Mouse (Mus musculus) intestine, embryonic 16.5 days (tissue): ENCODE data around the gene Fhod1. TPM values are rescaled to one million over a fixed set of nuclear protein-coding genes. Genes with fewer than 3 reads are reported as not detected.
A peak's percentile ranks its signal among the peaks of the same experiment; 100 is the strongest.

Source experiments
- ATAC-seq: fragments of 200-750 bp; cut with Nextera tagmentation; 2 replicates; pipeline ENCODE4 v1.8.0; 2017; ENCODE audit warnings: moderate TSS enrichment, moderate library complexity
- H3K27ac ChIP-seq: fragments of 300-500 bp; sonication (generic); 2 replicates; pipeline ENCODE4 v1.5.1; 2014; ENCODE audit warnings: mild to moderate bottlenecking, low read length
- H3K27me3 ChIP-seq: fragments of 300-500 bp; sonication (generic); replicated peaks from 2 replicates; pipeline ENCODE4 v1.6.1; 2014; ENCODE audit warnings: low read length, control low read depth, mixed read lengths; ENCODE audit not compliant: control insufficient read depth, insufficient read depth
- H3K36me3 ChIP-seq: fragments of 300-500 bp; sonication (generic); 2 replicates; pipeline ENCODE4 v1.6.1; 2014; ENCODE audit warnings: low read length, control low read depth; ENCODE audit not compliant: control insufficient read depth, insufficient read depth
- H3K4me1 ChIP-seq: fragments of 300-500 bp; sonication (generic); 2 replicates; pipeline ENCODE4 v1.6.1; 2014; ENCODE audit warnings: low read length, control low read depth, mixed read lengths; ENCODE audit not compliant: control insufficient read depth, insufficient read depth
- H3K4me2 ChIP-seq: fragments of 300-500 bp; sonication (generic); 2 replicates; pipeline ENCODE4 v1.6.1; 2014; ENCODE audit warnings: low read depth, low read length, control low read depth
- H3K4me3 ChIP-seq: fragments of 300-500 bp; sonication (generic); 2 replicates; pipeline ENCODE4 v1.5.1; 2014; ENCODE audit warnings: mild to moderate bottlenecking, low read length
- H3K9ac ChIP-seq: fragments of 300-500 bp; sonication (generic); 2 replicates; pipeline ENCODE4 v1.6.1; 2014; ENCODE audit warnings: low read depth, low read length
- H3K9me3 ChIP-seq: fragments of 300-500 bp; sonication (generic); 2 replicates; pipeline ENCODE4 v1.6.1; 2016; ENCODE audit warnings: low read length, control low read depth; ENCODE audit not compliant: control insufficient read depth
- WGBS: fragments of 180-500 bp; shearing (Covaris S2); extraction: QIAGEN DNeasy Blood & Tissue Kit; methylation state at CpG from one replicate; pipeline ENCODE4 v1.1.7; 2014; 5-methylcytosine and 5-hydroxymethylcytosine counted together
- polyA plus RNA-seq: library from polyadenylated mRNA; unstranded; fragments of >200 nt; fragmentation: Nextera tagmentation; extraction: Ambion mirVana; gene quantifications from 2 replicates; pipeline ENCODE4 v1.2.1, GENCODE M21; 2015

The Fhod1 gene
- polyA plus RNA-seq, 1 experiment from 2014 or later: 1.4 TPM

DNA sequence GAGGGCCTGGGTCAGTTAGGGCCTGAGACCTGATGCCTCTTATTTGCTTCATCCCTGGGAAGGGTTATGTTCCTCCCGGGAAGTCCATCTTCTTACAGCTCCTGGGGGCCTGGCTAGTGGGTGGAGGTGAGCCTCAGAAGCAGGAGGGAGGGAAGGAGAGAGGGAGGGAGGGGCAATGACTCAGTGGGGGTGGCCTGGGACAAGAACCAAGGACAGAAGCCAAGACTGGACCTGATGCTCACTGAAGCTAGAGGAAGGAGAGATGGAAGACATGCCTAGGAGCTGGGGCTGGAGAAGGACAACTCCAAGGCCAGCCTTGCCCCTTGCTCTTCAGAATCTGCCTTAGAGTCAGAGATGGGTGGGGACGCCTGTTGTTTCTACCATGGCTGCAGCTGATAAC, 25.3 kb upstream of the Fhod1 start, which contains the start of gene Plekhg4:
TSS of gene Plekhg4 (plus strand) at position 243 of the 400 bp plus-strand sequence.
- 0 out of 2 replicates have a peak within 1 kb of the TSS, but pooled peaks have one; percentile 35 for H3K4me2 ChIP-seq
- no peak within 1 kb of the TSS for H3K9ac ChIP-seq
- no peaks in the 10 kb centered on the region for H3K36me3 ChIP-seq

DNA sequence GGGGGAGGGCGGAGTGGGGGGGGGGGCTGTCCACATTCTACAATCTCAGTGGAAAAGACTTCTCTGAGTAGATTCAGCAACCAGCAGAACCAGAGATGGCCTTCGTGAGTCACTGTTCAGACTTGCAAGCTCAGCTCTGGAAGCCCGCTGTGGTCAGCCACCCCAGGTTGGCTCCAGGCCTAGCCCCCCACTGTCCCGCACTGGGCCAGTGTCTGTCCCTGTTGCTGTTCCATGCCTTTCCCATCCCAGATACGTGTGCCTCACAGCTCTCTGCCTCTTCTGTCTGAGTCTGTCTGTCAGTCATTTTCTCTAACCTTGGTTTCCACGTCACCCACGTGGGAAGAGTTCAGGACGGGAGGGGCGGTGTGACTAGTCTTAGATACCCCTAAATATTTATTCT, 24.7 kb upstream of the Fhod1 start:
- 0 out of 2 replicates have a peak, but pooled peaks cover 3% of the 10 kb centered on the region for H3K9me3 ChIP-seq
- no peaks in the 10 kb centered on the region for H3K4me1 ChIP-seq
- no peak overlapping the region for H3K4me3 ChIP-seq
- no peaks in the 10 kb centered on the region for H3K27me3 ChIP-seq
- no peak for ATAC-seq
- H3K36me3 ChIP-seq: no peaks in the 10 kb centered on the region
- 81% methylated on average over 9 of the region's 9 CpGs for WGBS
- no peak overlapping the region for H3K9ac ChIP-seq
- H3K27ac ChIP-seq: no peak overlapping the region
- H3K4me2 ChIP-seq: no peak overlapping the region

More for the DNA sequence above, 25.3 kb upstream of the Fhod1 start, which contains the start of gene Plekhg4:
- Histone ChIP-seq H3K4me1 (no peaks in the 10 kb centered on the region), H3K27me3 (no peaks in the 10 kb centered on the region), H3K27ac (no peak within 1 kb of the TSS), H3K9me3 (0 out of 2 replicates have a peak, but pooled peaks cover 3% of the 10 kb centered on the region), H3K4me3 (no peak within 1 kb of the TSS)
- WGBS: 54% methylated on average over 2 of the region's 2 CpGs
- ATAC-seq: no peak

DNA sequence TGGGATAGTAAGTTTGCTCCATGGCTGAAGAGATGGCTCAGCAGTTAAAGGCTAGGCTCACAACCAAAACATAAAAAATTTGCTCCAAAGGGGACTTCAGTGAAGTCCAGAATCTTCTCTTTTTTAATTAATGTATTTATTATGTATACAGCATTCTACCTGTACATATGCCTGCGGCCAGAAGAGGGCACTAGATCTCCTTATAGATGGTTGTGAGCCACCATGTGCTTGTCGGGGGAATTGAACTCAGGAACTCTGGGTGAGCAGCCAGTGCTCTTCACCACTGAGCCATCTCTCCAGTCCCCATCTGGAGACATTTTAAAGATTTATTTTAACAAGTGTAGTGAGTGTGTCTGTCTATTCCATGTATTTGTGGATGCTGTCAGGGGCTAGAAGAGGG, 19.4 kb upstream of the Fhod1 start:
- ATAC-seq: no peak
- Histone ChIP-seq H3K4me3 (no peak overlapping the region), H3K27me3 (no peaks in the 10 kb centered on the region), H3K4me2 (no peak overlapping the region), H3K36me3 (no peaks in the 10 kb centered on the region), H3K9me3 (no peaks in the 10 kb centered on the region), H3K9ac (no peak overlapping the region), H3K4me1 (peaks cover 5% of the 10 kb centered on the region), H3K27ac (no peak overlapping the region)
- 67% methylated on average over 2 of the region's 2 CpGs for WGBS

DNA sequence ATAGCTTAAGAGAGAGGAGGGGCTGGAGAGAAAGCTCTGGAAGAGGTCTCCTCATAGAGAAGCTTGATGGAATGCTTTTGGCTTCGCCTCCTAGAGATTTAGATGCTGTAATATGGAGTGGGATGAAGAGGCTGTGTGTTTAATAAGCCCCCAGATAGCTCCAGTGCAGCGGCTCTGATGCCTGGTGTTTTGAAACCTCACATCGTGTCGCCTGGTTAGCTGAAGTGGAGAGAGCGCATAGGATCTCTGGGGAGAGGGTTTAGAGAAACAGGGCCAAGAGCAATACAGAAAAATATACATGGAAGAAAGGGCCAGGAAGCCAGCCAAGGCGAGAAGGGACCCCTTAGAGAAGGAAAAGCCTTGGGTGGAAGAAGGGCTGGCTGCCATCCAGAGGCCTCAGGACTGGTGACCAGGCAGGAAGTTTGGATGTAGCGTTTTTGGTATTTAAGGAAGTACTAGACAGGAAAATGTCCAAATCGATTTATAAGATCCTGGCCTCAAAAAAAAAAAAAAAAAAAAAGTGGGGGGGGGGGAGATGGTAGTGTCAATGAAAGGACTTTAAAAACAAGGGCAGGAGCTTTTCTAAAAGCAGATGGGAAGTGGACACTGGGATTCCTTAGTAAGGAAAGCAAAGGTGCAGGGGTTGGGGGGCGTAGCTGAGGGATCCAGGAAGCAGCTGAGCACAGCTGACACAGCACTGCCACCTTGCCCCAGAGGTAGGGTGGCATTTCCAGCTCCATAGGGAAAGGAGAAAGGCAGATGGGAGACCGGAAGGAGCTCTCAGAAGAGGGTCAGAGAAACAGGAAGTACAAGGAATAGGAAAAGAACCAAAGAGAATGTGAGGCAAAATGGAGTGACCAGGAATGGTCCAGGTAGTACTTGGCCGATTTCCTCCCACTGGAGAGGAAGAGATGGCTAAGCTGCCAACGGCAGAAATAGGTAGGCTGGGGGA, 14.3 kb upstream of the Fhod1 start:
- Histone ChIP-seq H3K4me2 (no peak overlapping the region), H3K27ac (peak overlapping the region; percentile 47), H3K36me3 (no peaks in the 10 kb centered on the region), H3K27me3 (no peaks in the 10 kb centered on the region), H3K4me3 (no peak overlapping the region), H3K4me1 (peaks cover 5% of the 10 kb centered on the region), H3K9me3 (no peaks in the 10 kb centered on the region), H3K9ac (no peak overlapping the region)
- WGBS: 53% methylated on average over 12 of the region's 12 CpGs
- peak; percentile 39 for ATAC-seq

DNA sequence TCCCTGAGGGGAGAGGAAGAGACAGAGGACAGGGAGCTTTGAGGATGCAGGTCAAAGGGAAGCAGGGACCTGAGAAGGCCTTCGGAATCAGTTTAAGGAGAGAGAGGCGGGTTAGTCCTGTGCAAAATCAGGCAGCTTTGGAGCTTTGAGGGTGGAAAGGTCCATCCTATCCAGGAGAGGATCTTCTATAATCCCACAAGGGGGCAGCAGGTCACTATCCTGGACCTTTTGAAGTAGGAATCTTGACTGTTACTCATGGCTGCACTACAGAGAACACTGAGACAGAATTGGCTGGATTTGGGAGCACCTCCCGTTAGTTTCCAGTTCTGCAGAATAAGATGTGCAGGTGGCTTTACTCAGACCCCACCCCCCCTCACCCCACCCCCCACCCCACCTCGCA, 11.9 kb upstream of the Fhod1 start:
- no peak overlapping the region for H3K4me2 ChIP-seq
- H3K9ac ChIP-seq: no peak overlapping the region
- peaks cover 13% of the 10 kb centered on the region for H3K4me1 ChIP-seq
- H3K27me3 ChIP-seq: no peaks in the 10 kb centered on the region
- 40% methylated on average over 4 of the region's 4 CpGs for whole genome bisulfite sequencing
- no peak overlapping the region for H3K27ac ChIP-seq
- peak; percentile 43; the same call in 1 of the 2 replicates for ATAC-seq
- H3K36me3 ChIP-seq: no peaks in the 10 kb centered on the region
- no peak overlapping the region for H3K4me3 ChIP-seq
- no peaks in the 10 kb centered on the region for H3K9me3 ChIP-seq

DNA sequence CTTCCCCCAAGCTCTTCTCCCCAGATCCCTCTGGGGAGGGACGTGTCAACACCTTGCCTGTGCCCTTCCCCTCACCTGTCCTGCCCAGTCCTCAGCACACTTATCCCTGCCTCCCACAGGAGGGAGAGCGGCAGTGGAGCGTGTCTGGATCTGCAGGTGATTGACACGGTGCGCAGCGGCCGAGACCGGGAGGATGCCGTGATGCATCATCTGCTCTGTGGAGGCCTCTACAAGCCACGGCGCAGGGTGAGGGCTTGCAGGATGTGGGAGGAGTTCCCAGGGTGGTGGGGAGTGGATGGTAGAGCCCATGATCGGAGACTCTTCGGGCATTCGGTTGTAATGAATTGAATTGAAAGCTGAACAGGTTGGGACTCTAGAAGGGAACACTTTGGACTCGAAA, 11.5 kb upstream of the Fhod1 start:
- Histone ChIP-seq H3K9ac (no peak overlapping the region), H3K27me3 (no peaks in the 10 kb centered on the region), H3K36me3 (no peaks in the 10 kb centered on the region), H3K27ac (no peak overlapping the region), H3K4me3 (no peak overlapping the region), H3K4me2 (no peak overlapping the region), H3K9me3 (no peaks in the 10 kb centered on the region), H3K4me1 (peaks cover 13% of the 10 kb centered on the region)
- no peak for ATAC-seq
- WGBS: 71% methylated on average over 15 of the region's 15 CpGs

DNA sequence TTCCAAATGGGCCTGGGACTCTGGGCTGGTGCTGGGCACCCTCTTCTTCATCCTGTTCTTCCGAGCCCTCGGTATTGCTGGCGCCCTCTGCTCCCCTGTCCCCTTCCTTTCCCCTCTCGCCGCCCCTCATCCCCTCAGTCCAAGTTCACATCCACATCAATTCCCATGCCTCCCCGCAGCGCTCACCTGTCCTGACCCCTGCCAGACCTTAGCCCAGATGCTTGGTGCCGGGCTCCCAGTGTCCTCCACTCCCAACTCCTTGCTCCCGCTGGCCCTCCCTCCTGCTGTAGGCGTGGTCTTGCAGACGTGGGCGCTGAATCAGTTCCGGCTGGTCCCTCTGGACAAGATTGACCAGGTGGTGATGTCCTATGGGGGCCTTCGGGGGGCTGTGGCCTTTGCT, 8.9 kb upstream of the Fhod1 start:
- ATAC-seq: no peak
- no peak overlapping the region for H3K27ac ChIP-seq
- no peak overlapping the region for H3K9ac ChIP-seq
- no peaks in the 10 kb centered on the region for H3K36me3 ChIP-seq
- no peak overlapping the region for H3K4me2 ChIP-seq
- no peak overlapping the region for H3K4me3 ChIP-seq
- peaks cover 8% of the 10 kb centered on the region; the same call in 1 of the 2 replicates for H3K4me1 ChIP-seq
- H3K27me3 ChIP-seq: no peaks in the 10 kb centered on the region
- 85% methylated on average over 14 of the region's 14 CpGs for WGBS
- H3K9me3 ChIP-seq: no peaks in the 10 kb centered on the region

DNA sequence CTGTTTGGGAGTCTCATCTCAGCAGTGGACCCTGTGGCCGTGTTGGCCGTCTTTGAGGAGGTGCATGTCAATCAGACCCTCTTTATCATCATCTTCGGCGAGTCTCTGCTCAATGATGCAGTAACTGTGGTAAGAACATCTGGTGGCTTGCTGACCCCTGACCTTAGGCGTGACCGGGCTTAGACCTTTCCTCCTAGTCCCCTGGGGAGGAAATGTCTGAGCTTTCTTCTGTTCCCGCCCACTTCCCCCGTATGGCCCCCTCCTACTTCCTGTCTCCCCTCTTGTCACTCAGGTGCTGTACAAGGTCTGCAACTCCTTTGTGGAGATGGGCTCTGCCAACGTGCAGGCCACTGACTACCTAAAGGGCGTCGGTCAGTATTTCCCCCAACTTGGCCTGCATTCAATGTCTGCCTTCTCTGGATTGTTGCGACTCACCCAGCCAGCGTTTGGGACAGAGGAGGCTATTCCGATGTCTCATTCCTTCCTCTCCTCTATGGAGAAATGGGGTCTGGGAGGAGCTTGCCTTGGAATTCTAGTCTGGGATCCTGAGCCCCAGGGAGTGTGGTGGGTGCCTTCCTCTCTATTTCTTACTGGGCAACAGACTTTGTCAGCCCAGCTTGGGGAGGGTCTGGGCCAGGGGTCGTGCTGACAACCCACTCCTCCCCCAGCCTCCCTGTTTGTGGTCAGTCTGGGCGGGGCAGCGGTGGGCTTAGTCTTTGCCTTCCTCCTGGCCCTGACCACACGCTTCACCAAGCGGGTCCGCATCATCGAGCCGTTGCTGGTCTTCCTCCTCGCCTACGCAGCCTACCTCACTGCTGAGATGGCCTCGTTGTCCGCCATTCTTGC, 7.6 kb upstream of the Fhod1 start:
- Histone ChIP-seq H3K9ac (no peak overlapping the region), H3K36me3 (no peaks in the 10 kb centered on the region), H3K4me2 (no peak overlapping the region), H3K4me1 (peaks cover 8% of the 10 kb centered on the region; the same call in 1 of the 2 replicates), H3K4me3 (no peak overlapping the region), H3K9me3 (no peaks in the 10 kb centered on the region), H3K27me3 (no peaks in the 10 kb centered on the region), H3K27ac (no peak overlapping the region)
- no peak for ATAC-seq
- 69% methylated on average over 26 of the region's 26 CpGs for WGBS

DNA sequence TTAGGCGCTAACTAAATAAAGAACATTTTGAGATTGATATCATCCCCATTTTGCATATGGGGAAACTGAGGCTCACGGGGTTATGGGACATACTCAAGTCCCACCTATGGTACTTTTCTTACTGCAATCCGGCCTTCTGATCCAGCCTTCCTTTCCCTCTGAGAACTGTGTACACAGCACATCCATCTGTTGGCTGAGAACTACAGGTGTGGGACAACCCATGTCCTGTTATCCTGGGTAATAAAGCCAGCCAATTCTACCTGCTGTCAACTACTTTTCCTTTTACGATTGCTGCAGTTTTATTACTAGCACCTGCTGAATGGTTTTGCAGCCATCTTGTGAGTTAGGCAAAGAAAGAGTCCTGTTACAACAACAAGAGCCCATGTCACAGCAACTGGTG, 6.8 kb upstream of the Fhod1 start:
- Histone ChIP-seq H3K27me3 (0 out of 2 replicates have a peak, but pooled peaks cover 3% of the 10 kb centered on the region), H3K9me3 (no peaks in the 10 kb centered on the region), H3K27ac (no peak overlapping the region), H3K4me2 (no peak overlapping the region), H3K9ac (no peak overlapping the region), H3K4me3 (no peak overlapping the region), H3K36me3 (no peaks in the 10 kb centered on the region), H3K4me1 (peaks cover 8% of the 10 kb centered on the region; the same call in 1 of the 2 replicates)
- ATAC-seq: peak; percentile 54
- WGBS: 78% methylated on average over 4 of the region's 4 CpGs
